Mouse (Mus musculus): ENCODE results near the gene Tenm3.

DNA sequence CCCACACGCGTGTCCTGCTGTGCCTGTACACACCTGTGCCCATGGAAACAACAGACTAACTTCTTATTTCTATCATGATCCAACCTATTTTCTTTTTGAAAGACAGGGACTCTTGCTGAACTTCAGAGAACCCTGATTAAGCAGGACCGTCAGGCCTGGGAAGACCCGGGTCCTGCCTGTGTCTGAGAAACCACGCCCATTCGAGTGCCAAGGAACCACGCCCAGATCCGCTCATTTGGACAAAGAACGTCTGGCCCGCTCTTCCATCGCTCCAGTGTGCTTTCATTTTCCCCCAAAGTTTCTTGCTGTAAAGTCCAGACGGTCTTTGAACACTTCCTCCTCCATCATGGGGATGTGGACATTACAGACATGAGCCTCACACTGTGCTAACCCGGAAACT lies 26.8 kb downstream of the Tenm3 start:
- TF ChIP-seq MAX (IDR thresholded peaks at IDR 0.05; ENCODE audit: low read length), result no peak
- no peak for TF ChIP-seq UBTF (IDR thresholded peaks at IDR 0.05; ENCODE audit: low read depth, low read length)

Measured in CH12.LX (cell line).